Mouse (Mus musculus): Measurements from ENCODE around the gene Fbxw7.

The Fbxw7 gene

GRCm38 (mm10) chr3:84814762-84815381, at the start of gene Fbxw7:
Gene Fbxw7 (plus strand): TSS chr3:84815268.
- peak in 1 of 2 experiments; percentile 21 for DNase-seq (ENCODE audit: low spot score in 2 of 2)

GRCm38 (mm10) chr3:84768940-84769339, 46.1 kb upstream of the Fbxw7 start:
- no peak for DNase-seq (ENCODE audit: low spot score in 2 of 2)

- no peak for DNase-seq (ENCODE audit: low spot score in 2 of 2)
Measured at GRCm38 (mm10) chr3:84769411-84769810, 45.7 kb upstream of the Fbxw7 start.

GRCm38 (mm10) chr3:84770518-84770917, 44.5 kb upstream of the Fbxw7 start:
- DNase-seq (ENCODE audit: low spot score in 2 of 2), result no peak

GRCm38 (mm10) chr3:84771980-84772379, 43.1 kb upstream of the Fbxw7 start:
- DNase-seq (ENCODE audit: low spot score in 2 of 2), result no peak

- DNase-seq (ENCODE audit: low spot score in 2 of 2), result no peak
Measured at GRCm38 (mm10) chr3:84774246-84775066, 40.6 kb upstream of the Fbxw7 start.

- DNase-seq (ENCODE audit: low spot score in 2 of 2), result no peak
Measured at GRCm38 (mm10) chr3:84775067-84775423, 40.0 kb upstream of the Fbxw7 start.

GRCm38 (mm10) chr3:84775577-84775976, 39.5 kb upstream of the Fbxw7 start:
- DNase-seq (ENCODE audit: low spot score in 2 of 2), result no peak

- DNase-seq (ENCODE audit: low spot score in 2 of 2), result no peak
Measured at GRCm38 (mm10) chr3:84776084-84776483, 39.0 kb upstream of the Fbxw7 start.

GRCm38 (mm10) chr3:84787914-84788313, 27.2 kb upstream of the Fbxw7 start:
- no peak for DNase-seq (ENCODE audit: low spot score in 2 of 2)

- no peak for DNase-seq (ENCODE audit: low spot score in 2 of 2)
Measured at GRCm38 (mm10) chr3:84804036-84804435, 11.0 kb upstream of the Fbxw7 start.

- no peak for DNase-seq (ENCODE audit: low spot score in 2 of 2)
Measured at GRCm38 (mm10) chr3:84806206-84806605, 8.9 kb upstream of the Fbxw7 start.

- DNase-seq (ENCODE audit: low spot score in 2 of 2), result no peak
Measured at GRCm38 (mm10) chr3:84807826-84808225, 7.2 kb upstream of the Fbxw7 start.

GRCm38 (mm10) chr3:84808906-84809305, 6.2 kb upstream of the Fbxw7 start:
- DNase-seq (ENCODE audit: low spot score in 2 of 2), result no peak

- DNase-seq (ENCODE audit: low spot score in 2 of 2), result no peak
Measured at GRCm38 (mm10) chr3:84810803-84811202, 4.3 kb upstream of the Fbxw7 start.

GRCm38 (mm10) chr3:84813436-84814156, 1.5 kb upstream of the Fbxw7 start:
- DNase-seq (ENCODE audit: low spot score in 2 of 2), result no peak

GRCm38 (mm10) chr3:84814157-84814761, 809 bp upstream of the Fbxw7 start:
- peak; percentile 99 to 100 for DNase-seq (ENCODE audit: low spot score in 2 of 2)

GRCm38 (mm10) chr3:84815461-84815860, 393 bp downstream of the Fbxw7 start:
- peak; percentile 23 to 64 for DNase-seq (ENCODE audit: low spot score in 2 of 2)

GRCm38 (mm10) chr3:84816951-84817350, 1.9 kb downstream of the Fbxw7 start:
- no peak for DNase-seq (ENCODE audit: low spot score in 2 of 2)

- DNase-seq (ENCODE audit: low spot score in 2 of 2), result no peak
Measured at GRCm38 (mm10) chr3:84820654-84821201, 5.7 kb downstream of the Fbxw7 start.

GRCm38 (mm10) chr3:84825990-84826389, 10.9 kb downstream of the Fbxw7 start:
- no peak for DNase-seq (ENCODE audit: low spot score in 2 of 2)

GRCm38 (mm10) chr3:84826405-84826804, 11.3 kb downstream of the Fbxw7 start:
- no peak for DNase-seq (ENCODE audit: low spot score in 2 of 2)

Measured in urinary bladder, postnatal 4 days (tissue).